Mouse (Mus musculus) thymus, adult 2 months (tissue): Measurements from ENCODE around the gene Kcnk2.
"Not testable (repeated sequence)": the region's sequence is repeated elsewhere in the genome, so short reads cannot be mapped to it uniquely, and the experiment has no call there.

Experiments
- CTCF ChIP-seq: fragments of 200-500 bp; IDR thresholded peaks from 2 replicates; pipeline ENCODE4 v1.5.1; 2012; ENCODE audit warnings: mild to moderate bottlenecking, control low read depth, low read length, moderate library complexity, borderline replicate concordance; ENCODE audit not compliant: control insufficient read depth, poor library complexity, insufficient read depth; ENCODE audit errors: extremely low read depth
- POLR2A ChIP-seq: fragments of 200-500 bp; IDR thresholded peaks from 2 replicates; pipeline ENCODE4 v1.6.1; 2012; ENCODE audit warnings: mild to moderate bottlenecking, low read length, control low read depth, moderate library complexity; ENCODE audit not compliant: control insufficient read depth, poor library complexity, insufficient read depth; ENCODE audit errors: extremely low read depth

GRCm38 (mm10) chr1:189243206-189243605, 158.9 kb downstream of the Kcnk2 start:
- TF ChIP-seq POLR2A, CTCF: not testable (repeated sequence)
